Mouse (Mus musculus): ENCODE measurements around the gene Scn4a.

- TF ChIP-seq CTCF (IDR thresholded peaks at IDR 0.05; ENCODE audit: low read depth) (no peak), EP300 (optimal IDR thresholded peaks at IDR 0.05) (no peak)
Measured at GRCm38 (mm10) chr11:106282452-106282851, 70.6 kb downstream of the Scn4a start.
